Comparison of ENCODE assay signal across 8 mouse cellular contexts in genomic region chr4:138250088-138250960, GRCm38 (mm10). TPM values are rescaled to one million over a fixed set of nuclear protein-coding genes. Genes with fewer than 3 reads are reported as not detected.
DNase-seq lines count a peak whose midpoint lies in the region; ATAC-seq and TF ChIP-seq lines count a peak whose summit lies in the region.

Gene Sh2d5, plus strand, starts transcription at chr4:138250403.
Gene Kif17, plus strand, starts transcription at chr4:138250435.

- H3K27ac ChIP-seq in cerebellum, adult 2 months (ENCODE audit: insufficient read depth, low read length), result peak within 1 kb of the TSS; percentile 63
- peak within 1 kb of the TSS; percentile 40 for H3K27ac ChIP-seq in forebrain, postnatal 0 days (ENCODE audit: low read depth, low read length)
- H3K27ac ChIP-seq in hindbrain, embryonic 10.5 days, result peak within 1 kb of the TSS; percentile 70
- no peak within 1 kb of the TSS for H3K27ac ChIP-seq in lung, postnatal 0 days (ENCODE audit: low read length)

- under 1% methylated on average over 66 of the region's 74 CpGs for WGBS in cerebellum, adult 2 months
- under 1% methylated on average over 67 of the region's 74 CpGs for WGBS in forebrain, postnatal 0 days
- WGBS in hindbrain, embryonic 10.5 days, result under 1% methylated on average over 68 of the region's 74 CpGs
- under 1% methylated on average over 54 of the region's 74 CpGs for WGBS in lung, postnatal 0 days

- H3K4me2 ChIP-seq in forebrain, postnatal 0 days (ENCODE audit: low read depth), result peak within 1 kb of the TSS; percentile 95
- H3K4me2 ChIP-seq in lung, postnatal 0 days (replicated peaks; ENCODE audit: low read depth, low read length), result peak within 1 kb of the TSS; percentile 78

- H3K27me3 ChIP-seq in cerebellum, adult 2 months (ENCODE audit: control insufficient read depth, insufficient read depth, low read length), result no peaks in the 10 kb centered on the region
- 0 out of 2 replicates have a peak, but pooled peaks cover 3% of the 10 kb centered on the region for H3K27me3 ChIP-seq in forebrain, postnatal 0 days (ENCODE audit: insufficient read depth, low read length)
- peaks cover 83% of the 10 kb centered on the region for H3K27me3 ChIP-seq in hindbrain, embryonic 10.5 days (ENCODE audit: insufficient read depth, poor library complexity, severe bottlenecking)
- peaks cover 9% of the 10 kb centered on the region; the same call in 1 of the 2 replicates for H3K27me3 ChIP-seq in lung, postnatal 0 days (replicated peaks; ENCODE audit: insufficient read depth, low read length)

- peak; percentile 98 for TF ChIP-seq POLR2A in cerebellum, adult 2 months (IDR thresholded peaks at IDR 0.05; ENCODE audit: borderline replicate concordance, insufficient read depth, low read length)

- H3K9ac ChIP-seq in forebrain, postnatal 0 days, result peak within 1 kb of the TSS; percentile 54
- no peak within 1 kb of the TSS for H3K9ac ChIP-seq in lung, postnatal 0 days (replicated peaks; ENCODE audit: low read depth)

- H3K4me3 ChIP-seq in cerebellum, adult 2 months (replicated peaks; ENCODE audit: insufficient read depth, low read depth, low read length), result peak within 1 kb of the TSS; percentile 92
- H3K4me3 ChIP-seq in forebrain, postnatal 0 days (ENCODE audit: low read depth, low read length), result peak within 1 kb of the TSS; percentile 57
- peak within 1 kb of the TSS; percentile 72 for H3K4me3 ChIP-seq in hindbrain, embryonic 10.5 days
- peak within 1 kb of the TSS; percentile 38 for H3K4me3 ChIP-seq in lung, postnatal 0 days (ENCODE audit: low read depth, low read length)

- H3K36me3 ChIP-seq in forebrain, postnatal 0 days (ENCODE audit: insufficient read depth), result peaks cover 6% of the 10 kb centered on the region; the same call in 1 of the 2 replicates
- peaks cover 28% of the 10 kb centered on the region for H3K36me3 ChIP-seq in hindbrain, embryonic 10.5 days
- peaks cover 15% of the 10 kb centered on the region for H3K36me3 ChIP-seq in lung, postnatal 0 days (ENCODE audit: insufficient read depth, low read length)

- TF ChIP-seq CTCF in cerebellum, adult 2 months (IDR thresholded peaks at IDR 0.05; ENCODE audit: borderline replicate concordance, insufficient read depth, low read depth, low read length), result no peak
- TF ChIP-seq CTCF in forebrain, postnatal 0 days (IDR thresholded peaks at IDR 0.05; ENCODE audit: low read depth), result no peak
- TF ChIP-seq CTCF in lung, postnatal 0 days (IDR thresholded peaks at IDR 0.05), result no peak

- peak; percentile 83 for DNase-seq in Muller cell, postnatal 12 days (ENCODE audit: inconsistent ontology term)
- DNase-seq in cerebellum, adult 2 months, result peak; percentile 97
- peak; percentile 88 for DNase-seq in forebrain, postnatal 0 days
- peak; percentile 84 for DNase-seq in hindbrain, embryonic 10.5 days (ENCODE audit: low spot score)
- peak; percentile 83 to 89 for DNase-seq in layer of hippocampus, postnatal 14 days (ENCODE audit: low spot score in 2 of 2)
- DNase-seq in lung, postnatal 0 days (ENCODE audit: low spot score), result peak; percentile 52
- peak; percentile 90 for DNase-seq in retina, postnatal 1 day
- peak; percentile 88 to 91 for DNase-seq in thymus, postnatal 36 days

- peak; percentile 96 for ATAC-seq in forebrain, postnatal 0 days
- ATAC-seq in lung, postnatal 0 days, result peak; percentile 86

- H3K9me3 ChIP-seq in forebrain, postnatal 0 days (ENCODE audit: low read length), result no peaks in the 10 kb centered on the region
- H3K9me3 ChIP-seq in hindbrain, embryonic 10.5 days, result no peaks in the 10 kb centered on the region
- no peaks in the 10 kb centered on the region for H3K9me3 ChIP-seq in lung, postnatal 0 days (ENCODE audit: low read length)

- TF ChIP-seq EP300 in lung, postnatal 0 days (IDR thresholded peaks at IDR 0.05), result no peak

- H3K4me1 ChIP-seq in cerebellum, adult 2 months (ENCODE audit: control insufficient read depth, insufficient read depth, low read length), result peaks cover 13% of the 10 kb centered on the region
- peaks cover 21% of the 10 kb centered on the region; the same call in 1 of the 2 replicates for H3K4me1 ChIP-seq in forebrain, postnatal 0 days (ENCODE audit: insufficient read depth)
- peaks cover 39% of the 10 kb centered on the region for H3K4me1 ChIP-seq in hindbrain, embryonic 10.5 days (replicated peaks)
- peaks cover 6% of the 10 kb centered on the region; the same call in 1 of the 2 replicates for H3K4me1 ChIP-seq in lung, postnatal 0 days (ENCODE audit: insufficient read depth, low read depth, low read length)

RNA-seq across cellular contexts. Expression of gene Sh2d5, which starts in this region (rescaled TPM):
- 38.9 and 40.8 TPM in 2 replicates for polyA plus RNA-seq in cerebellum, adult 2 months (2012; rRNA removed)
- total RNA-seq in forebrain, postnatal 0 days (2014; rRNA removed), result 17.8 and 18.2 TPM in 2 replicates
- polyA plus RNA-seq in forebrain, postnatal 0 days (2015; fragmentation: Nextera tagmentation; extraction: Ambion mirVana), result 10.8 and 13.8 TPM in 2 replicates
- 1.3 and 2.4 TPM in 2 replicates for polyA plus RNA-seq in hindbrain, embryonic 10.5 days (2016; fragmentation: Nextera tagmentation; extraction: Ambion mirVana)
- total RNA-seq in layer of hippocampus, postnatal 14 days (2021), result 10 to 100 TPM; 27.6 to 31.0 TPM
- 0.14 and 0.18 TPM in 2 replicates for polyA plus RNA-seq in lung, postnatal 0 days (2015; fragmentation: Nextera tagmentation; extraction: Ambion mirVana)

RNA-seq across cellular contexts. Expression of gene Kif17, which starts in this region (rescaled TPM):
- 12.2 and 12.7 TPM in 2 replicates for polyA plus RNA-seq in cerebellum, adult 2 months (2012; rRNA removed)
- total RNA-seq in forebrain, postnatal 0 days (2014; rRNA removed), result 2.3 and 4.0 TPM in 2 replicates
- polyA plus RNA-seq in forebrain, postnatal 0 days (2015; fragmentation: Nextera tagmentation; extraction: Ambion mirVana), result 2.6 and 4.2 TPM in 2 replicates
- 0.63 and 0.75 TPM in 2 replicates for polyA plus RNA-seq in hindbrain, embryonic 10.5 days (2016; fragmentation: Nextera tagmentation; extraction: Ambion mirVana)
- total RNA-seq in layer of hippocampus, postnatal 14 days (2021), result 10 to 100 TPM; 14.6 to 15.0 TPM
- polyA plus RNA-seq in lung, postnatal 0 days (2015; fragmentation: Nextera tagmentation; extraction: Ambion mirVana), result 0.37 and 1.1 TPM in 2 replicates

Comparison
In these comparisons a context has a peak if more than half of its experiments do, and no peak if none do; other contexts are left out.
1. H3K4me3 ChIP-seq: peak in every context shown above with its lines; median percentile 92 in cerebellum, adult 2 months; 72 in hindbrain, embryonic 10.5 days; 57 in forebrain, postnatal 0 days; 38 in lung, postnatal 0 days.